Mouse (Mus musculus) C2C12 (cell line): ENCODE results near the gene Mrps18b.

Source experiments
- CEBPB ChIP-seq: IDR thresholded peaks from one replicate; pipeline ENCODE4 v1.6.1; 2011; ENCODE audit warnings: low read depth, mild to moderate bottlenecking, control low read depth, moderate library complexity
- CTCF ChIP-seq: IDR thresholded peaks from one replicate; pipeline ENCODE4 v1.5.1; 2011; ENCODE audit not compliant: control insufficient read depth, insufficient read depth, insufficient read length
- FOSL1 ChIP-seq: IDR thresholded peaks from one replicate; pipeline ENCODE4 v1.8.0; 2011; ENCODE audit warnings: mild to moderate bottlenecking, low read length; ENCODE audit not compliant: poor library complexity, insufficient read depth, severe bottlenecking
- MAX ChIP-seq: IDR thresholded peaks from one replicate; pipeline ENCODE4 v1.6.1; 2011; ENCODE audit warnings: mild to moderate bottlenecking, control low read depth
- MYOD1 ChIP-seq: IDR thresholded peaks from one replicate; pipeline ENCODE4 v1.6.1; 2011; ENCODE audit warnings: low read depth; ENCODE audit not compliant: control insufficient read depth, insufficient read length
- USF1 ChIP-seq: IDR thresholded peaks from one replicate; pipeline ENCODE4 v1.6.1; 2011; ENCODE audit warnings: low read depth, mild to moderate bottlenecking, control low read depth, moderate library complexity

GRCm38 (mm10) chr17:35870884-35871696 is 45.1 kb downstream of the Mrps18b start:
- TF ChIP-seq CTCF (peak; percentile 36), USF1 (no peak), CEBPB (no peak), MAX (no peak), MYOD1 (no peak), FOSL1 (no peak)
